In genomic region chr7:78297290-78297689, GRCm38 (mm10) we compare ENCODE assay signal across 31 mouse cellular contexts.
DNase-seq lines count a peak whose midpoint lies in the region; ATAC-seq lines count a peak whose summit lies in the region.
"Had no signal": no experiment of that assay in that cellular context is flagged by ENCODE, and none has a peak within 500 bp of the region (broad histone marks: within the 10 kb centered on the region; RNA-seq: fewer than 3 reads in every experiment).

No protein-coding gene starts in this region.

- H3K9ac ChIP-seq in midbrain, embryonic 11.5 days (ENCODE audit: low read length): no peak overlapping the region
- H3K9ac ChIP-seq: forebrain, embryonic 13.5 days; heart, embryonic 13.5 days; hindbrain, embryonic 14.5 days; kidney, embryonic 15.5 days; liver, embryonic 13.5 days; midbrain, embryonic 15.5 days; neural tube, embryonic 15.5 days had no signal

- H3K36me3 ChIP-seq in midbrain, embryonic 11.5 days (ENCODE audit: control insufficient read depth, insufficient read depth, low read length): no peaks in the 10 kb centered on the region
- H3K36me3 ChIP-seq: heart, embryonic 13.5 days; kidney, embryonic 15.5 days; liver, embryonic 13.5 days; midbrain, embryonic 15.5 days had no signal

- 87% methylated on average over 5 of the region's 5 CpGs for WGBS in midbrain, embryonic 11.5 days

- ATAC-seq in frontal cortex, adult (ENCODE audit: low TSS enrichment): peak; percentile 87
- ATAC-seq in midbrain, embryonic 11.5 days (ENCODE audit: low FRiP score): no peak
- ATAC-seq: activated CD4-positive, CD25-positive, alpha-beta regulatory T cell, adult 4 months; forebrain, embryonic 13.5 days; intestine, postnatal 0 days; lung, postnatal 0 days; midbrain, embryonic 15.5 days had no signal

- H3K4me2 ChIP-seq in midbrain, embryonic 11.5 days: no peak overlapping the region
- H3K4me2 ChIP-seq: forebrain, embryonic 13.5 days; heart, embryonic 13.5 days; hindbrain, embryonic 14.5 days; kidney, embryonic 15.5 days; liver, embryonic 13.5 days; midbrain, embryonic 15.5 days; neural tube, embryonic 15.5 days had no signal

- no peak overlapping the region for H3K4me3 ChIP-seq in midbrain, embryonic 11.5 days (ENCODE audit: low read depth, low read length)
- H3K4me3 ChIP-seq: forebrain, embryonic 13.5 days; heart, embryonic 13.5 days; kidney, embryonic 15.5 days; layer of hippocampus, adult 2 months; liver, embryonic 13.5 days; midbrain, embryonic 15.5 days; neural tube, embryonic 15.5 days had no signal

- peak; percentile 58 to 79 for DNase-seq in frontal cortex, postnatal 36 days (ENCODE audit: low spot score in 2 of 2)
- peak; percentile 51 to 65 for DNase-seq in left cerebral cortex, postnatal 36 days (ENCODE audit: low spot score in 2 of 2)
- peak; percentile 51 to 79 for DNase-seq in right cerebral cortex, postnatal 36 days (ENCODE audit: low spot score in 2 of 2)
- DNase-seq in adipocyte (ENCODE audit: low spot score): no peak
- DNase-seq in midbrain, embryonic 11.5 days (ENCODE audit: low spot score, missing footprints): no peak
- DNase-seq in lung, postnatal 25 days (ENCODE audit: low spot score): no peak
- DNase-seq: adrenal gland, postnatal 10 days; B cell, adult 2 months; cerebellum, adult 11-12 months; cerebellum, postnatal 14 days; heart, postnatal 10 days; kidney, postnatal 25 days; liver, embryonic 13.5 days; lung, adult 18-20 months; retina, postnatal 1 day; spleen, adult 18-20 months; thymus, adult 18-20 months; thymus, postnatal 36 days had no signal

- H3K4me1 ChIP-seq in midbrain, embryonic 11.5 days (ENCODE audit: control insufficient read depth, insufficient read depth, low read length): no peaks in the 10 kb centered on the region
- H3K4me1 ChIP-seq: forebrain, embryonic 13.5 days; heart, embryonic 13.5 days; kidney, embryonic 15.5 days; liver, embryonic 13.5 days; midbrain, embryonic 15.5 days; neural tube, embryonic 15.5 days had no signal

- H3K27me3 ChIP-seq in midbrain, embryonic 11.5 days (ENCODE audit: control insufficient read depth, insufficient read depth, low read length): no peaks in the 10 kb centered on the region
- H3K27me3 ChIP-seq: CH12.LX; forebrain, embryonic 13.5 days; heart, embryonic 13.5 days; kidney, embryonic 15.5 days; liver, embryonic 13.5 days; midbrain, embryonic 15.5 days; neural tube, embryonic 15.5 days had no signal

- intact Hi-C loops in left cerebral cortex, postnatal 36 days (cut with DNase I): no loop called here

- no peak overlapping the region for H3K27ac ChIP-seq in midbrain, embryonic 11.5 days (ENCODE audit: low read depth, low read length)
- H3K27ac ChIP-seq: forebrain, embryonic 13.5 days; heart, embryonic 13.5 days; hindbrain, embryonic 14.5 days; kidney, embryonic 15.5 days; layer of hippocampus, adult 2 months; liver, embryonic 13.5 days; macrophage; midbrain, embryonic 15.5 days; neural tube, embryonic 15.5 days had no signal

- H3K9me3 ChIP-seq in midbrain, embryonic 11.5 days (ENCODE audit: control insufficient read depth, low read length): no peaks in the 10 kb centered on the region
- H3K9me3 ChIP-seq: forebrain, embryonic 13.5 days; heart, embryonic 13.5 days; kidney, embryonic 15.5 days; midbrain, embryonic 15.5 days; neural tube, embryonic 15.5 days had no signal

Comparison
In these comparisons a context has a peak if more than half of its experiments do, and no peak if none do; other contexts are left out.
1. DNase-seq: peak in frontal cortex, postnatal 36 days (2 of 2), left cerebral cortex, postnatal 36 days (2 of 2) and right cerebral cortex, postnatal 36 days (2 of 2); none in adipocyte (single experiment), midbrain, embryonic 11.5 days (single experiment) and lung, postnatal 25 days (single experiment).